Mouse (Mus musculus): Measurements from ENCODE around the gene Zdhhc18.

DNA sequence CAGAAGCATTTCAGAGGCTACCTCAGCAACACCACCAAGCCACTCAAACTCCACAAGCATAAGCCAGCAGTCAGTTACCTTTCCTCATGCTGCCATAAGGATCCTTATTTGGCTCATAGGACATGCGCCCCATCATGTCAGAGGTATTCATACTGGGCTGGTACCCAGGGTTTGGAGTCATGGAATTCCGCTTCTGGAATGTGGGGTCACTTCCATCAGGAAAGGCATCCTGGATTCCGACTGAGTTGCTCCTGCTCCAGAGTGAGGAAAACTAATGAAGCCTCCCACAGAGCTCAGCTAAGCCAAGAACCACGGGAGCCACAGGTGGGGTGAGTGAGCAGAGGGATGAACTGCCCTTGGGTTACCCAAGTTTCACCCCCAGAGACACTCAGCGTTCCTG, 37.2 kb upstream of the Zdhhc18 start:
- TF ChIP-seq MAFK (IDR thresholded peaks at IDR 0.05; ENCODE audit: insufficient read depth, low read depth, low read length) (no peak), HCFC1 (IDR thresholded peaks at IDR 0.05; ENCODE audit: borderline replicate concordance, insufficient read depth, low read length) (no peak)
